Mouse (Mus musculus): ENCODE results near the gene Itpkc.

Gene Itpkc

DNA sequence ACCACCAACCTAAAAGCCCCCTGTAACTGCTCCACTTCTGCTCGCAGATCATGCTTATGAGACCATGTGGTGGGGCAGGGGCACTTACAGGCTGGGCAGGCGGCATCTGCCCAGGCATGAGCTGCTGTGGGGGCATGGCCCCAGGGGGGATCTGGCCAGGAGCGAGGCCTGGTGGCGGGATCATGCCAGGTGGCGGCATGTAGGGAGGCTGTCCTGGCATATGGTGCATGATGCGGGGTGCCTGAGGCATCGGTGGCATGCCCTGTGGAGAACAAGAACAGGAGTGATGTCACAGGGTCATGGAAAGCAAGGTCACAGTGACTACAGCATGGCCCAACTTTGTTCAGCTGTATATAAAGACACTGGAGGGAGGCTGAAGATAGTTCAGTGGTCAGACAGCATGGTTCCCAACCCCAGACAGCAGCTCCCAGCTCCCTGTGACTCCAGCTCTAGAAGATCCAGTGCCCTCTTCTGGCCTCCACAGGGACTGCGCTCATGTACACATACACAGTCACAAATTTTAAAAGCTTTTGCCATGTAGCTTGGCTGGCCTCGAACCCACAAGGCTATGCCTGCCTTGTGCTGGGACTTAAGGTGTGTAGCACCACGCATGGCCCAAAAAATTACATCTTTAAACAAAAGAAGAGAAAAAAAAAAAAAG is 39.1 kb downstream of the Itpkc start:
- DNase-seq: no peak

GRCm38 (mm10) chr7:27185986-27186385 is 42.5 kb downstream of the Itpkc start:
- DNase-seq: no peak

DNA sequence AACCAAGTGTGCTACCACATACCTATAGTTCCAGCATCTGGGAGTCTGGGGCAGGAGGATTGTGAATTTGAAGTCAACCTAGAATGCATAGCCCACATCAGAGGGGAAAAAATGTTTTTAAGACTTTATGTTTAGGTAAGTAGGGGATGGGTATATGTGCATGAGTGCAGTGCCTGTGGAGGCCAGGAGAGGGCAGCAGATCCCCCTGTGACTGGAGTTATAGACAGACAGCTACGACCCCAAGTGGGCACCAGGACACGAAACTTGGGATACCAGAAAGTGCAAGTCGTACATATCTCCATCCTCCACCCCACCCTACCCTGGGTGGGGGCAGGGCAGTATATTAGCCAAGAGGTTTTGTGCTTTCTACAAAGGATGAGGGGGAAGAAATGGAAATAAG is 43.5 kb downstream of the Itpkc start:
- no peak for DNase-seq

GRCm38 (mm10) chr7:27182498-27182897 is 46.0 kb downstream of the Itpkc start:
- no peak for DNase-seq

GRCm38 (mm10) chr7:27180837-27181695 is 47.4 kb downstream of the Itpkc start, which contains the start of the genes Gm21983 and Mia:
TSS of gene Gm21983 (minus strand) at chr7:27181086.
TSS of gene Mia (minus strand) at chr7:27181157.
- DNase-seq: no peak

DNA sequence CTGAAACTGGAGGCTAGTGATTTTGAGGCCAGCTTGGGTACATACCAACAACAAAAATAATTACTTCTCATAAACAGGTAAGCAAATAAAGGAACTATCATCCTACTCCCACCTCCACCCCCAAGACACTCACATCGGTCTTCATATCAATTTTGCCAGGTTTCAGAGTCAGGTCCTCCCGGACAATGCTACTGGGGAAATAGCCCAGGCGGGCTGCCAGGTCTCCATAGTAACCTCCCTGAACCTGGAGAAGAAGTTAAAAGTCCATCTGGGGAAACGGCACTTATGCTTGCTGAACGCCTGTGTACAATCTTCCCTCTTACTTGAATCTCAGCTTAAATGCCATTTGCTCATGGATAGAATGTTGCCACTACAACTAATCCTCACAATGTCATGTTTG is 48.4 kb downstream of the Itpkc start:
- DNase-seq: peak; percentile 61

GRCm38 (mm10) chr7:27179217-27179918 is 49.1 kb downstream of the Itpkc start:
- no peak for DNase-seq

- DNase-seq: peak; percentile 100
Observed at GRCm38 (mm10) chr7:27178324-27179216, 49.9 kb downstream of the Itpkc start, which contains the start of gene Rab4b. TSS of gene Rab4b (minus strand) at chr7:27178896.

DNA sequence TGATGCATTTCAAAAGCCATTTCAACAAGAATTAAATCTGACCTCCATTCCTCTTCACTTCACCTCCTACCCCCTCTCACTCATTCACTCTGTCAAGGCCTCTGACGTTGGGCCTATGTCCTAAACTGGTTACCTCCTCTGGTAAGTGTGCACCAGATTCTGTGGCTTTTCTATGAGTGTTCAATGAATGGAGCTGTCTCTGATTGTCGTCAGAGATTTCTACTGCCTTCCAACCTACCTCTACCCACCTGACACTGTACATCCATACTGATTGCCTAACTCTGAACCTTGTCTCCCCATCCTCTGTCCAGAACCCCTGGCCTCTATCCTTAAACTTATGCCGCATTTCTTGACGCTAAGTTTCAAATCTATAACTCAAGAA is 50.5 kb downstream of the Itpkc start:
- no peak for DNase-seq

DNA sequence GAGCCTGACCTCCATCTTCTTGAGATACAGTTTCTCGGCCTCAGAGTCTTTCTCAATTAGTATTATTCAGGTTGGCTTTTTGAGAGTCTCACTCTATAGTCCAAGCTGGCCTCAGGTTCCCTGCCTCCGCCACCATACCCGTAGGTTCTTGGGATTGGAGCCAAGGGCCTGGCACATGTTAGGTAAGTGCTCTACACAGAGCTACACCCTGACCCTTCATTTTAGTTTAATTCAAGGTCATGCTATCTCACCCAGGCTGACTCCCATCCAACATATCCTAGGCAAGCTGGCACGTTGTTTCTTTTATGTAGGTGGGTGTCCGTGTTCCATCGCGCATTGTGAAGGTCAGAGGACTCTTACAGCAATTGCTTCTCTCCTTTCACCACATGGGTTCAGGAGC is 53.6 kb downstream of the Itpkc start:
- no peak for DNase-seq

- no peak for DNase-seq
Observed at GRCm38 (mm10) chr7:27174496-27174895, 54.0 kb downstream of the Itpkc start.

DNA sequence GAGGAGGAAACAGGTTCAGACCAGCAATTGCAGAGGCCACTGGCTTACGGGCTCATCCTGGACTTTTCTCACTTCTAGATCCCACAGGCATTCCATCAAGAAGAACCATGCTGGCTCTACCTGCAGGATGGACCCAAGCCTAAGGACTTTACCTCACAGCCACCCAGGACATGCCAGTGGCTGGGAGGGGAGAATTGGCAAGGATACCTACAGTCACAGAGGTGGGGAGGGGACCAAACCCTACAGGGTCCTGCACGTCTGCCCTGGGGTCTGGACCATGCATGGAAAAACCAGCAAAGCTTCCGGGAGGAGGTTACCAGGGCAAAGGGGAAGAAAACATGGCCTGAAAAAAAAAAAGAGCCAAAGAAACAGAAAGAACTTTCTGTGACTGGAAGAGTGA is 57.5 kb downstream of the Itpkc start:
- no peak for DNase-seq

DNA sequence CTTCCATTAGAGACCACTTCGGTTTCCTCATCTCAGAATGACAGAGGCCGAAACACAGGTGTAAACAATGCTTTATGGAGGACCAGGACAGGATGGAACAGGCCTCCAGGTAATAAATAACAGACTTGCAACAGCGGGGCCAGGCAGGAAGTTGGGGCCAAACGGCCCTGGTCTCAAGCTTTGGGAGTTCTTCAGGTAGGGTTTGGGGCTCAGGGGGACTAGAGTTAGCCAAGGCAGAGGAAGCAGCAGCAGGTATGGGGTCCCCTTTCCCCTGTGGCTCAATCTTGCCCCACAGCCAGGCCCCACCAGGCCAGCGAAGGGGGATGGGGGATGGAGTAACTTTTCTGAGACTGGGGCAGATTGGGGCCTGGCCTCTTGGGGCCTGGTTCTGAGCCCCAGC is 60.1 kb downstream of the Itpkc start:
- DNase-seq: no peak

- no peak for DNase-seq
Observed at GRCm38 (mm10) chr7:27167475-27168094, 60.9 kb downstream of the Itpkc start.

DNA sequence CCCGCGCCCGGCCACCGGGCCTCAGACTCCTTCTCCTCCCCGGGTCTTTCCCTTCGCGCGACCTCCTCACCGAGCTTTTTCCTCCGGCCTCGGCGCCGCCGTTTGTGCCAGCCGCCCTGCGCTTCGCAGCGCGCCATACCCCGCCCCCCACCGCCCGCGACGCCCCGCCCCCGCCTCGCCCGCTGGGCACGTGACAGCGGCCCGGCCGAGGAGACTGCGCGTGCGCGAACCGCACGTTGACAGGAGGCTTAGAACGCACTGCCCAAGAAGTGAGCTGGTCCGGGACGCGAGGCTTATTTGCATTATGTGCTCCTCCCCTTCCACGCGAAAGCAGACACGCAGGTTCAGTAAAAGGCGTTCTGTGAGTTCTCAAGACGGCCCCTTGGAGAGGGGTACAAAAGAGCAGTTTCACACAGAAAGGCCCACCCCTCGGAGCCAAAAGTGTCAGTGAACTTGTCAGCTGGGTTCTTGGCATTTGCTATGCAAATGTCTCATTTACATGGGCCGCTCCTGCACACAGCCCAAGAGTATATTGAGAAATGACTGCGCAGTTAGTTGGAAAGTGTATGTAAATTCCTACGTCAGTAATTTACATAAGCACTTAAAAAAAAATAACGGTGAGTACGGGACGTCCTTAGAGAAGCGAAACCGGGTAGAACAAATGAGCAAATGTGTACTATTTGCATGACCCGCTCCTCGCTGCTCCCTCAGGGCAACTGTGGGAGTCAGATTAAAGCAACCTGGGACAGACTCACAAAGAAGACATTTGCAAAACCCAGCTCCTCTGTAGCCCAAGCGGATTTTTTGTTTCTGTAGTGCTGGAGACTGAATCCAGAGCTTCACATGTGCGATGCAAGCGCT is 61.6 kb downstream of the Itpkc start, which contains the start of gene Egln2:
TSS of gene Egln2 (minus strand) at position 189 of the 861 bp plus-strand sequence.
- peak; percentile 95 for DNase-seq

- peak; percentile 93 for DNase-seq
Observed at GRCm38 (mm10) chr7:27166229-27166613, 62.2 kb downstream of the Itpkc start.

DNA sequence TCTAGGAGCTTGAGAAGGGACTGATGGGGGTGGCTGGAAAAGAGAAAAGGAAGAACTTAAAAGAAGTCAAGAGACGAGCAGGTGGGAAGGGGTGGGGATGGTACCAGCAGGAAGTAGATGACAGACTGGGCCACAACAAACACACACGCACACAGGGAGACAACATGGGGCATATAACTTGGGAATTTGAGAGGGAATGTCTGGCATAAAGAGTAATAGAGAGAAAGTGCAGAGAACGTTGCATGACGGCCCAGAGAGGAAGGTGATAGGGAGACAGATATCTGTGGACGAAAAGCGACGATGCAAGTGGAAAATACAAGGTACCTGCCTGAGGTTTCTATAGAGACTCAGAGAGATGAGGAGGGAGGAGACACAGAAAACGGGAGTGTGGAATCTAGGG is 62.8 kb downstream of the Itpkc start:
- DNase-seq: no peak

DNA sequence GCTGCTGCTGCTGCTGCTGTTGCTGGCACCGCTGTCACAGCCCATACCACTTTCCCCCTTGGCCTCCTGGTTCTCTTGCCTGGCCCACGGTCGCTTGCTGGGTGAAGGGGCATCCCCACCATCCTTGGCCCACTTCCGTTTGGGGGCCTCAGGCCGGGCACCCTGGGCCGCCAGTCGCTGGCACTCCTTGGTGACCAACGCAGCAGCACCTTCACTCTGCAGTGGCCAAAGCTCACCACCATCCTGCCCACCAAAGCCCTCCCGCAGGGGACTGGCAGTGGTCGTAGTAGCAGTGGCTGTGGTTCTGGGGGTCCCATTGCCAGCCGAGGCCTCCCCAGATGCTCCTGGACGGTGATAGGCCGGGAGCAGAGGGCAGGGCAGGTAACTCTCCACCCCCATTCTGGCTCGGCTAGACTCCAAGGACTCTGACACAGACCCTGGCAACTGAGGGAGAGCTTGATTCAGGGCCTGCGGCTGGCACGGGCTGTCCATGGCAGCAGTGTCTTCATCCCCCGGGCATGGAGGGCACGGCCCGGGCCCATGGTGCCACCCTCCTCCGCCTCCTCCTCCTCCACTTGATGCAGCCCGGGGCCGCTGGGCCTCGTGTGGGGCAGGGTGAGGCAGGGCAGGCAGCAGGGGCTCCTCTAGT is 63.3 kb downstream of the Itpkc start:
- DNase-seq: no peak

- no peak for DNase-seq
Observed at GRCm38 (mm10) chr7:27164112-27164947, 64.1 kb downstream of the Itpkc start.

GRCm38 (mm10) chr7:27163450-27163805 is 65.0 kb downstream of the Itpkc start:
- no peak for DNase-seq

Measured in lung, postnatal 10 days (tissue).